Mouse (Mus musculus) cerebellum, adult 9-11 months (tissue): Measurements from ENCODE around the gene Zfp934.
"Not testable (repeated sequence)": the region's sequence is repeated elsewhere in the genome, so short reads cannot be mapped to it uniquely, and the experiment has no call there.

Experiments
- DNase-seq: peaks from one replicate; pipeline ENCODE4 v3.0.0; 2022

The Zfp934 gene

GRCm38 (mm10) chr13:62571099-62571498 lies at the start of gene Zfp934:
Zfp934 (minus strand) TSS chr13:62571199.
- not testable (repeated sequence) for DNase-seq

- DNase-seq, result not testable (repeated sequence)
Observed at GRCm38 (mm10) chr13:62617449-62617848, 46.5 kb upstream of the Zfp934 start.

- not testable (repeated sequence) for DNase-seq
Observed at GRCm38 (mm10) chr13:62561696-62562095, 9.3 kb downstream of the Zfp934 start.

DNA sequence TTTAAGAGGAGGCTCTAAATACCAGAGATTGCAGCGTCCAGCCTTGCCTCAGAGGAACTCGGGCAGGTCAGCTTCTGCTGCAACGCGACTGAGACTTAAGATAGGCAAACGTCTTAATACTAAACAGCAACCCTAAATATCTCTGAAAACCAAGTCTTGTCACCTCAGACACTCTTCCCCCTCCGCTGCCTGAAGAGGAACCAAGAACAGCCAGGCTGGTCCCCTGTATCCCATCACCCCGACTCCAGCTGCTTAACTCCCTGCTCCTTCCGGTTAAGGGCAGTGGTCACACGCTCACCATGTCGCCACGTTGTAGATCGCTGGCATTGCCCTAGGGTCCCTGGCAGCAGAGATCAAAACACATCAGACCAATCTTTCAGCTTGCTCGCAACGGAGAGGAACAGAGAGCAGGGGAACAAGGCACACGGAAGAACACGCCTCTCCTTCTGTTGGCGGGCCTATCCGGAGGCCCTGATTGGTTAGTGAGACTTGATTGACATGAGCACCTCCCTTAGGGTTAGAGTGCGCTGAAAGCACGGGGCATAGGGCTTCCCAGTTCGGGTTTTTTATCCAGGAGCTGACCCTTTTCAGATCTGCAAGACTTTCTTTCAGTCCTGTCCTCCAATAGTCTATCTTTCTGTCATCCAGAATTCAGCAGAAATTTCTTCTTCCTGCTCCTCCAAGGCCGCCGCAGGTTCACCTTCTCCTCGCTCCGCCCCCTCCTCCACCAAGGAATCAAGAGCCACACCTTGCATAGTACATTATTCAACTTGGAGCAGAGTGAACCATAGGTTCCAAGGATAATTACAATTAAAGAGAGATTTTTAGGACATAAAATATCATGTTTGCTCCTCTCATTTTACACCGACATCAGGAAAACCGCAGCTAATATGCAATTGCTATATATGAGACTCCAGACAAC lies 12.5 kb downstream of the Zfp934 start, which contains the start of gene Zfp935:
Zfp935 (minus strand) TSS at position 323 of the 922 bp plus-strand sequence.
- peak; percentile 80 for DNase-seq

- not testable (repeated sequence) for DNase-seq
Observed at GRCm38 (mm10) chr13:62530129-62530528, 40.9 kb downstream of the Zfp934 start.

DNA sequence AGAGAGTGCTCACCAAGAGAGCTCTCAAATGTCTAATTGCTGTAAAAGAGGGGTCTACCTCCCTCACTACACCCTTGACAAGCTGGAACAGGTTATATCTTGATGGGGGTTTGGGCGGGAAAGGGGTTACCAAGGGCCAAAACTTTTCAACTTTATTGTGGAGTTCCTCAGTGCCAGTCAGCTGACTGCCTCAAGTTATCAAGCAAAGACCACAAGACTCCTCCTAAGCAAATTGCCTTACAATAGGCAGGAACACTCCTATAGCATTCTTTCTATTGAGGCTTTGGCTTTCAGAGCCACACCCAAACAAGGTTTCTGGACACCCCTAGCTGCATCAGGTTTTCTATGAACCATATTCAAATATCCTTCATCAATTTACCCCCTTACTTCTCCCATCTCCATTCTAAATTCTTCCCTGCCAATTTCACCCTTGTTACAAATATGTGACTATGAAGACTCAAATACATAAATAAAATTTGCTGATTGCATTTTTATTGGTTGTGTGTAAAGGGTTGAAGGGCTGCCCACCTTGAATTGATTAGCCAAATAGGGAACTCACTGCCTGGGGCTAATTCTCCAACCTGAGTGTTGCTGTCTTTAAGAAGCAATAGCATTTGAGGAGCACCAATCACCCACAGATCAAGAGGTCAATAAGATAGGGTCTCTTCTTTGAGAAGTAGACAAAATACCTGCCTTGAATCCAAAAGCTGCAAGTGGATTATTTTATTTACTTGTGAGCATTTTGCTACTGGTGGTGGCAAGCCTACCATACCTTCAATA lies 60.2 kb downstream of the Zfp934 start:
- not testable (repeated sequence) for DNase-seq

DNA sequence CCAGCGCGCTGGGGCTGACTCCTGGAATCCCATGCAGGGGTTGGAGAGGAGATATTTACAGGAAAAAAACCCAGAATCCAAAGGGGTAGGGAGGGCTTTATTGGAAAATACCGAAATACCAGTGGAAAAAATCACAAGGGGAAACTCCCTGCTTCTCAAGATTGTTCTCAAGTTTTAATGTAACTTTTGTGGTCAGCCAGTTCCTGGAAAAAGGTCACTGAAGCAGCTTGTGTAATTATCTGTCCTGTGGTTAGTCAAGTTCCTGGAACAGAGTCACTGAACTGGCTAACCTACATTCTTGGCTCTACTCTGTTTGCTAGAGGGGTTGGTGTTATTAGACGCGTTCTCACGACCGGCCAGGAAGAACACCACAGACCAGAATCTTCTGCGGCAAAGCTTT lies 98.3 kb downstream of the Zfp934 start:
- DNase-seq, result not testable (repeated sequence)

- not testable (repeated sequence) for DNase-seq
Observed at GRCm38 (mm10) chr13:62469947-62470346, 101.1 kb downstream of the Zfp934 start.

DNA sequence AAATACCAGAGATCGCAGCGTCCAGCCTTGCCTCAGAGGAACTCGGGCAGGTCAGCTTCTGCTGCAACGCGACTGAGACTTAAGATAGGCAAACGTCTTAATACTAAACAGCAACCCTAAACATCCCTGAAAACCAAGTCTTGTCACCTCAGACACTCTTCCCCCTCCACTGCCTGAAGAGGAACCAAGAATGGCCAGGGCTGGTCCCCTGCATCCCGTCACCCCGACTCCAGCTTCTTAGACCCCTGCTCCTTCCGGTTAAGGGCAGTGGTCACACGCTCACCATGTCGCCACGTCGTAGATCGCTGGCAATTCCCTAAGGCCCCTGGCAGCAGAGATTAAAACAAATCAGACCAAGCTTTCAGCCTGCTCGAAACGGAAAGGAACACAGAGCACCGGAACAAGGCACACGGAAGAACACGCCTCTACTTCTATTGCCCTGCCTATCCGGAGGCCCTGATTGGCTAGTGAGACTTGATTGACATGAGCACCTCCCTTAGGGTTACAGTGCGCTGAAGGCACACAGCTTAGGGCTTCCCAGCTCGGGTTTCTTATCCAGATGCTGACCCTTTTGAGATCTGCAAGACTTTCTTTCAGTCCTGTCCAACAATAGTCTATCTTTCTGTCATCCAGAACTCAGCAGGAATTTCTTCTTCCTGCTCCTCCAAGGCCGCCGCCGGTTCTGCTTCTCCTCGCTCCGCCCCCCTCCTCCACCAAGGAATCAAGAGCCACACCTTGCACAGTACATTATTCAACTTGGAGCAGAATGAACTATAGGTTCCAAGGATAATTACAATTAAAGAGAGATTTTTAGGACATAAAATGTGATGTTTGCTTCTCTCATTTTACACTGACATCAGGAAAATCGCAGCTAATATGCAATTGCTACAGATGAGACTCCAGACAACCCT lies 104.3 kb downstream of the Zfp934 start, which contains the start of gene Gm49359:
Gm49359 (minus strand) TSS at position 409 of the 911 bp plus-strand sequence.
- DNase-seq, result peak; percentile 91
